Mouse (Mus musculus) kidney, adult 2 months (tissue): ENCODE results near the gene Astn1.

Experiments
- CTCF ChIP-seq: fragments of 200-500 bp; conservative IDR thresholded peaks from 2 replicates; pipeline ENCODE4 v1.5.1; 2011; ENCODE audit warnings: low read depth, mild to moderate bottlenecking, control low read depth, low read length, moderate library complexity, mixed read lengths; ENCODE audit not compliant: insufficient read depth, insufficient read length
- POLR2A ChIP-seq: fragments of 200-500 bp; IDR thresholded peaks from one replicate; pipeline ENCODE4 v1.6.1; 2011; ENCODE audit warnings: low read depth, low read length, control low read depth

DNA sequence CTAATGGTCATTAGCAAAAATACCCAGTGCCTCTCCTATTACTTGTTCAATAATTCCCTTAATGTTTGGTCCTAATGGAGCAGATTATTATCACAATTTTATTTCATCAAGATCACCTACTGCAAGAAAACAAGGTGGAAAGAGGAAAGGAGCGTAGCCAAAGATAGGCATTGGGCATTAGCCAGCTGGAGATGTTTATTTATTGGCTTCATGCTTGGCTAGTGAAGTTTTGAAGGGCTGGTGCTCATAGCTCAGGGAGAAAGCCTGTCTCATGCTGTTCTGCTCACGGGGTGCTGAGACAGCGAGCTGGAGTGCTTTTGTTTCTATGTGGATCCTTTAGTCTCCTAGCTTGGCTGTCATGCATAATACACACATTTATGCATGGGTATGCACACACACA, 131.2 kb downstream of the Astn1 start:
- TF ChIP-seq CTCF (no peak), POLR2A (no peak)
